Mouse (Mus musculus) v-Abl transformed pro-B cells (cell line): Measurements from ENCODE around the gene 4930523C07Rik.

Experiments
- in situ Hi-C, 2 experiments: fragments of 400-800 bp; cut with MboI; formaldehyde crosslinking; loops; one replicate each; pipeline ENCODE4 v1.15.1; 2025; ENCODE audit not compliant: unreplicated experiment in 2 of 2

The 4930523C07Rik gene

DNA sequence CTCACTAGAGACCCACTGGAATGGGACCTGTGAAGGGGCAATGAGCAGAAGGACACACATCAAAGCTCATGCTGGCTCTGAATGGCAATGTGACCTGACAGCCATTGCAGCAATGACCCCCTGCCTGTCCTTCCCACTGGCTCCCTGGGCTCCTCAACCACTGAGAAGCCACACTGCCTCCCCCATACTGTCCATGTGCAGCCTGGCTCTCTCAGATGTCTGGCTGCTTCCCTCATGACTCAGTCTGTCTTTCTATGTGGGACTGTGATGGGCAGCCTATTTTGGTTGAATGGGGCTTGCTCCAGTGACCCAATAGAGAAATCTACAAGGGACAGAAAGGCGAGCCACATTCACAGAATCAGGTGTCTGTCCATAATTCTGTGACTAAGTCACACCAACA lies 38.5 kb downstream of the 4930523C07Rik start:
- in situ Hi-C loops = loop anchor here (10.0 to 25.0 kb wide), 5 partner anchors 538 to 1408 kb away; partner anchors contain the start of gene Tnr (in 1 of the 2)

DNA sequence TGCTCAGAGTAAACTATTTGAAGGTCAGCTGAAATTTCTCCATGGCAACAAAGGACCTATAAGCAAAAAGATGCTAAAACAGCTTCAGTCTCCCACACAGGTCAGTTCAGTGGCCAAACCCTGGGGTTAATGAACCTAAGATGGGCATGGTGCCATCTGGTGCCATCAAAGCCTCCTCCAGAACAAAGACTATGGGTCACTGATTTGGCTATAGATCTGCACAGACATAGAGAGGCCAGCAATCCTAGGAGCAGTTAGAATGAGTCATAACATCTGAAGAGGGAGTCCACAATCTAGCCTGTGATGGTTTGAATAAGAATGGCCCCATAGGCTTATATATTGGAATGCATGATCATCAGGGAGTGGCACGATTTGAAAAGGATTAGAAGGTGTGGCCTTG lies 40.1 kb downstream of the 4930523C07Rik start:
- in situ Hi-C loops = loop anchor here (10.0 to 25.0 kb wide), 5 partner anchors 539 to 1409 kb away; partner anchors contain the start of gene Tnr (in 1 of the 2)

DNA sequence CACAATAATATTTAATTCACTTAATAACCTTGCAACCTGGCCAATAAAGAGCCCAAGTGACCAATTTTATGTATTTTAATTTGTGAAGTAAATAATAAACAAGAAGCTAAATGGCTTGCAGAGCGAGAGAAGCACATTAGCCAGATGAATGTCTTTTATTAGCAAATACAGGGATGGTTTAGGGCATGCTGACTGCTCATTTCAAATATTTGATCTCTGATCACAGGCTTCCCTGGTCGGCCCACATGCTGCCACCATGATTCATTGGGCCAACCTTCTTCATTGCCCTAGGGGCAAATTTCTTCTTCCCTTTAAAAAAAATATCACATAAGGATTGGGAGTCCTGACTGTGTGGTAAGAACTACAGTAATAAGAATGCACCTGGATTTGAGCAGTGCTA lies 42.5 kb downstream of the 4930523C07Rik start:
- in situ Hi-C loops = loop anchor here (5.0 to 25.0 kb wide), 7 partner anchors 542 to 1412 kb away; partner anchors contain the start of gene Tnr (in 1 of the 2)

DNA sequence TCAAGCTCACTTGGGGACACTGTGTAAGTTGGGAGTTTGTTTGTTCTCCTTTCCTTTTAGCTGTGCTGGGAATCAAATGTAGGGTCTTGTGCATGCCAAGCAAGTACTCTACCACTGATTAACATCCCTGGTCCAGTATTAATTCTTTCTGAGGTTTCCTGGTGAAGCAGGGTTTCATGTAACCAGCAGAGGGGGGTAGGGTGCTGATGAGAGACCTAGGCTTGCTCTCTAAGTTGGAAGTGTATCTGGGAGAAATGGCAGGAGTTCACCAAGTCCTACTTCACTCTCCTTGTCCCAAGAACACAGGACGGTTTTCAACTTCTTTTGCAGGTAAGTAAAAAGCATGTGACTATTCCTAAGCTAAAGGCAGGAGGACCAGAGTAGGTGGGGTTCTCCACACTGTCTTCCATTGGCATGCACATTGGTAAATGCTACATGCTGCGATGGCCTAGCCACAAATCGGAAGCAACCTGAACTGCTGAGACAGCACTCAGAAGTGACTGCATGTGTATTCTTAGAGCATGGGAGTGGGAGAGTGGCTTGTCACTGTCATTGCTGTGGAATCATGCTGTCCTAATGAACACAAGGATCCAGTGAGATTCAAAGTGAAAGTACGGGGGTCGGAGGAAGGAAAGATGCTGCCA lies 55.6 kb downstream of the 4930523C07Rik start:
- in situ Hi-C loops = loop anchor here (25.0 kb wide), 2 partner anchors 587 to 812 kb away; partner anchors contain the start of gene Tnr (in 1 of the 2)

DNA sequence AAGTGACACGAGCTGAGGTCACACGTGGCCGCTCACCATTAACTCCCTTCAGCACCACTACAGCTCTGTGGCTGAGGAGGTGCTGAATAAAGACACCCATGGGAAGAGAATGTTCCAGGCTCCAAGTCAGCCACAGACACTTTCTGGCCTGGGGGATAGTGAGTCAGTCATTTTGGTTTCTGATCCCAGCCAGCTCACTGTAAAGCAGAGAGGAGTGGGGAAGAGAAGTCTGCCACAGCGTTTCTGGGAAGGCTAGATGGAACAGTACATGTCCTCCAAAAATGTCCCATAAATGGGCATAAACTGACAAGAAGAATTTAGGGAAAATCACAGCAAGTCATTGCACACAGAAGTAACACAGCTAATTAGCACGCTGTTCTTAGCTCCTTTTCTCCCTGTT lies 56.8 kb downstream of the 4930523C07Rik start:
- in situ Hi-C loops = no loop called here

DNA sequence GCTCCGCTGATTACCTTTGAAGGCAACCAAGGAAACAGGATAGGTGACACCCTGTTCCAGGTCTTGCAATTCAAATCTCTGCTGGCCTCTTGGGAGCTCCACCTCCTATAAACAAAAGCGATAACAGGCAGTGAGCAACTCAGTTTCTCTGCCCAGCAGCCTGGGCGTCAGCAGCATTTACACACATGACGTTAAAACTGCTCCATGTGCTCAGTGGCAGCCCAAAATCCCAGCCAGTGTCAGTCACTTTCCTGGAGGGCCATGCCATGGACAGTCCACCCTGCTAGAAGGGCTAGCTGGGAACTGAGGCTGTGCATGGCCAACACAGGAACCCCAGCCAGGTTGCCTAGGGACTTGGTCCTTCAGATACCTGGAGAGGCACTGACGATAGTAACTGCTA lies 61.2 kb downstream of the 4930523C07Rik start:
- in situ Hi-C loops = no loop called here

DNA sequence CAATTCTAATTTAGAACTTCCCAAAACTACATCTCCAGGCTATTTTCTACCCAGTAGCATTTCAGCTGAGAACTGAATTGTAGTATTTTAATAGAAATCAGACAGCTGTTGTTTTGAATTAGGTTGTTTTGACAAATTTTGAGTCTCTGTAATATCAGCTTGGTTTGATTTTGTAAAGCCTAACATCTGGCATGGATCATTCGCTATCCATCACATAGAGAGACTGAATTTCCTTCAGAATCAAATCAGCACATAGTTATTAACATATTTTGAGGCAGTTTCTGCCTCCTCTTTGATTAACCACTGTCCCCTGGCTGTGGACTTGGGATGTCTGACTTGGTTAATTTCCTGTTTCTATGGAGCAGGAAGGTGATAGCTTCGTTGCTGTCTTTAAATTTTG lies 64.4 kb downstream of the 4930523C07Rik start:
- in situ Hi-C loops = no loop called here

DNA sequence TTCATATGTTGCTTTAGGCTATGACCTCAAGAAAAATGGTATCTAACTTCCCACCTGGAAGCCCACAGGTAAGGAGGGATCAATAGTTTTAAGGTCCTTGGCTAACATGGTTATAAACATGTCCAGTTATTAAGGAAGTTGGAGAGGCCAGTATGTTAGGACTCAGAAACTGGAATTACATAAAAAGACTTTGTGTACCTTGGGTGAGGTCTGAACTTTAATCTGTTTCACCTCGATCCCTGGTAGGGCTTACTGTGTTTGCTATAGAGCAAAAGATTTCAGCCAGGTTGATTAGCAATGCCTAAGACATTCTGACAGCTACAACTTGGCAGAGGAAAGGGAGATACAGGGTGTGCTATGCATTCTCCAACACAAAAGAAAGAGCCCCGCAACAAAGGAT lies 79.8 kb downstream of the 4930523C07Rik start:
- in situ Hi-C loops = no loop called here
